Mouse (Mus musculus) spleen, adult 2 months (tissue): ENCODE data around the gene Tssk1.

Experiments
- CTCF ChIP-seq: fragments of 200-500 bp; IDR thresholded peaks from 2 replicates; pipeline ENCODE4 v1.5.1; 2011; ENCODE audit warnings: mild to moderate bottlenecking, inconsistent platforms; ENCODE audit not compliant: insufficient read depth, insufficient read length, insufficient replicate concordance; ENCODE audit errors: extremely low read depth
- POLR2A ChIP-seq: fragments of 200-500 bp; IDR thresholded peaks from 2 replicates; pipeline ENCODE4 v1.6.1; 2011; ENCODE audit warnings: low read depth, low read length, inconsistent platforms

- TF ChIP-seq CTCF, result no peak
- no peak for TF ChIP-seq POLR2A
These were observed 38.0 kb downstream of the Tssk1 start for GRCm38 (mm10) chr16:17931906-17932460.
